Mouse (Mus musculus): Measurements from ENCODE around the gene Cacfd1. TPM values are rescaled to one million over a fixed set of nuclear protein-coding genes. Genes with fewer than 3 reads are reported as not detected.

Cacfd1 gene
- polyA plus RNA-seq, 1 experiment from 2014 or later, result 123 TPM

DNA sequence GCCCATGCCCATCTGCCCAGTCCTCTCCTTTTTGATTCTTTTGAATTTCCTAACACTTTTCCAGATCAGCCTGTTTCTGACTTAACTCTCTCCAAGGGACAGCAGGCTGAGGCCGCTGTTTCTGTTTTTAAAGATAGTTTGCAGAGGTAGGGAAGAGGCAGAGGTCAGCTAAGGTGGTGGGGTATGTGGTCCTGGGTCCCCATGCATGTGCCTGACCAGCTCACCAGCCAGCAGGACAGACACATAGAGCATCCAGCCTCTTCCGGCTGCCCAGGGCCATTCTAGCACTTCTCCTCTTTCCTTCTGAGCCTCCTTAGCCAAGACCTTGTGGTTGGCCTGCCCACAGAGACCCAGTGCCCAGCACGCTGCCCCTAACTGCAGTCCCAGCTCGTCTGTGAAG lies 48.5 kb downstream of the Cacfd1 start:
- no peaks in the 10 kb centered on the region for H3K27me3 ChIP-seq (replicated peaks)
- H3K4me1 ChIP-seq, result no peaks in the 10 kb centered on the region
- H3K9me3 ChIP-seq, result no peaks in the 10 kb centered on the region
- WGBS, result 64% methylated on average over 4 of the region's 4 CpGs
- no peak overlapping the region for H3K27ac ChIP-seq
- no peak overlapping the region for H3K4me3 ChIP-seq
- H3K36me3 ChIP-seq (replicated peaks), result no peaks in the 10 kb centered on the region
- no peak overlapping the region for H3K4me2 ChIP-seq
- no peak for ATAC-seq (replicated peaks)
- H3K9ac ChIP-seq, result no peak overlapping the region

GRCm38 (mm10) chr2:27058751-27059150 lies 49.0 kb downstream of the Cacfd1 start:
- no peak overlapping the region for H3K4me2 ChIP-seq
- no peaks in the 10 kb centered on the region for H3K9me3 ChIP-seq
- ATAC-seq (replicated peaks), result no peak
- no peaks in the 10 kb centered on the region for H3K4me1 ChIP-seq
- H3K27me3 ChIP-seq (replicated peaks), result no peaks in the 10 kb centered on the region
- H3K4me3 ChIP-seq, result no peak overlapping the region
- 60% methylated on average over 12 of the region's 12 CpGs for WGBS
- H3K36me3 ChIP-seq (replicated peaks), result no peaks in the 10 kb centered on the region
- no peak overlapping the region for H3K9ac ChIP-seq
- H3K27ac ChIP-seq, result no peak overlapping the region

DNA sequence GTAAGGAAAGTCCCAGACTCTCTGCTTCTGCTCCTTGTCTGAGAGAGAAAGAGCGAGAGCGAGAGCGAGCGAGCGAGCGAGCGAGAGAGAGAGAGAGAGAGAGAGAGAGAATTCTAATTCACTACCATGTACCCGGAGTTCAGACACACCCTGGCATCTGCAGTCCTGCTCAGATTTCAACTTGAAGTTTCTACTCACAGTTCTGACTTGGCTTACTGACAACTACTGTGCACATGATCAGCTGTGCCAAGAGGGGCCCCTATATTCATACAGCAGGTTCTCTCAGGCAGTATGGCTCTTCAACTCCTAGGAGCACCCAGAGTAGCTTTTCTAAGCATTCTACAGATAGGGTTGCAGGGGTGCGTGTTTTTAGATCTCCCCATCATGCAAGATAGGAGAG lies 49.5 kb downstream of the Cacfd1 start:
- Histone ChIP-seq H3K36me3 (replicated peaks) (no peaks in the 10 kb centered on the region), H3K27me3 (replicated peaks) (no peaks in the 10 kb centered on the region), H3K9me3 (no peaks in the 10 kb centered on the region), H3K4me2 (no peak overlapping the region), H3K4me3 (no peak overlapping the region), H3K9ac (no peak overlapping the region), H3K27ac (no peak overlapping the region), H3K4me1 (no peaks in the 10 kb centered on the region)
- WGBS, result 87% methylated on average over 9 of the region's 9 CpGs
- ATAC-seq (replicated peaks), result no peak

GRCm38 (mm10) chr2:27067124-27067523 lies 57.4 kb downstream of the Cacfd1 start:
- no peak overlapping the region for H3K9ac ChIP-seq
- H3K27ac ChIP-seq, result no peak overlapping the region
- no peak for ATAC-seq (replicated peaks)
- no peaks in the 10 kb centered on the region for H3K27me3 ChIP-seq (replicated peaks)
- 72% methylated on average over 2 of the region's 2 CpGs for WGBS
- peaks cover 2% of the 10 kb centered on the region; the same call in 1 of the 2 replicates for H3K4me1 ChIP-seq
- H3K4me2 ChIP-seq, result no peak overlapping the region
- H3K9me3 ChIP-seq, result no peaks in the 10 kb centered on the region
- no peak overlapping the region for H3K4me3 ChIP-seq
- no peaks in the 10 kb centered on the region for H3K36me3 ChIP-seq (replicated peaks)

GRCm38 (mm10) chr2:27067996-27068395 lies 58.3 kb downstream of the Cacfd1 start:
- H3K27ac ChIP-seq, result no peak overlapping the region
- 43% methylated on average over 2 of the region's 2 CpGs for WGBS
- H3K4me1 ChIP-seq, result peaks cover 2% of the 10 kb centered on the region; the same call in 1 of the 2 replicates
- no peak overlapping the region for H3K4me2 ChIP-seq
- H3K27me3 ChIP-seq (replicated peaks), result no peaks in the 10 kb centered on the region
- no peaks in the 10 kb centered on the region for H3K36me3 ChIP-seq (replicated peaks)
- no peak overlapping the region for H3K4me3 ChIP-seq
- H3K9ac ChIP-seq, result no peak overlapping the region
- ATAC-seq (replicated peaks), result no peak
- H3K9me3 ChIP-seq, result no peaks in the 10 kb centered on the region

DNA sequence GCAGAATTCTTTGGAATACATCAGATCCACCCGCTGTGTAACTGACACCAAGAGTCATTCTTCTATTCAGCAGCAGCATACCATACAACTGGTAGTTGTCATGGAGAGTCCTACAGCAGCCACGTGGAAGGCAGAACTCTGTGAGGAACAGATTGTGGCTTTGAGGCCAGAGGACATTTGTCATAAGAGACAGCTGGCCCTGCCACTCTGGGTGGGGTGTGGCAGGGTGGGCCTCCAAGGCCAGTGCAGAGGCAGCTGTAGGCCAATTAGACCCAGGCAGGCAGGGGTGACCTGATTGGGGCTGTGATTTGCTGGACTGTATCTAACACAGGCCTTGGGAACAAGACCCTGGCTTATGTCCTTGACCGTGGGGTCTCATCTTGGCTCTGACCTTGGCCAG lies 59.9 kb downstream of the Cacfd1 start:
- no peak overlapping the region for H3K27ac ChIP-seq

GRCm38 (mm10) chr2:27070247-27070813 lies 60.6 kb downstream of the Cacfd1 start:
- Histone ChIP-seq H3K9me3 (no peaks in the 10 kb centered on the region), H3K9ac (no peak overlapping the region), H3K4me1 (peaks cover 2% of the 10 kb centered on the region; the same call in 1 of the 2 replicates), H3K4me2 (no peak overlapping the region), H3K36me3 (replicated peaks) (no peaks in the 10 kb centered on the region), H3K27me3 (replicated peaks) (no peaks in the 10 kb centered on the region), H3K4me3 (no peak overlapping the region), H3K27ac (no peak overlapping the region)
- no peak for ATAC-seq (replicated peaks)
- 81% methylated on average over 2 of the region's 2 CpGs for WGBS

More for the DNA sequence above, 59.9 kb downstream of the Cacfd1 start:
- no peak for ATAC-seq (replicated peaks)
- Histone ChIP-seq H3K36me3 (replicated peaks) (no peaks in the 10 kb centered on the region), H3K27me3 (replicated peaks) (no peaks in the 10 kb centered on the region), H3K4me2 (no peak overlapping the region), H3K9ac (no peak overlapping the region), H3K4me1 (peaks cover 2% of the 10 kb centered on the region; the same call in 1 of the 2 replicates), H3K9me3 (no peaks in the 10 kb centered on the region), H3K4me3 (no peak overlapping the region)
- 53% methylated on average over 3 of the region's 3 CpGs for WGBS

Other genes with a start within 250 kb of the Cacfd1 start
- gene Abo, start 144.9 kb upstream of the Cacfd1 start, polyA plus RNA-seq (2015; fragmentation: Nextera tagmentation; extraction: Ambion mirVana), result not detected in 2 replicates
- gene Surf6, start 107.0 kb upstream of the Cacfd1 start, polyA plus RNA-seq (2015; fragmentation: Nextera tagmentation; extraction: Ambion mirVana), result 34.9 and 35.1 TPM in 2 replicates
- gene Med22, start 99.2 kb upstream of the Cacfd1 start, polyA plus RNA-seq (2015; fragmentation: Nextera tagmentation; extraction: Ambion mirVana), result 144 and 152 TPM in 2 replicates
- 421 and 428 TPM in 2 replicates for gene Rpl7a, start 99.2 kb upstream of the Cacfd1 start, polyA plus RNA-seq (2015; fragmentation: Nextera tagmentation; extraction: Ambion mirVana)
- 58.4 and 63.5 TPM in 2 replicates for gene Surf2, start 93.6 kb upstream of the Cacfd1 start, polyA plus RNA-seq (2015; fragmentation: Nextera tagmentation; extraction: Ambion mirVana)
- 83.4 and 85.4 TPM in 2 replicates for gene Surf1, start 93.4 kb upstream of the Cacfd1 start, polyA plus RNA-seq (2015; fragmentation: Nextera tagmentation; extraction: Ambion mirVana)
- gene Surf4, start 76.0 kb upstream of the Cacfd1 start, polyA plus RNA-seq (2015; fragmentation: Nextera tagmentation; extraction: Ambion mirVana), result 107 and 110 TPM in 2 replicates
- 0.13 and 0.54 TPM in 2 replicates for gene Stkld1, start 75.9 kb upstream of the Cacfd1 start, polyA plus RNA-seq (2015; fragmentation: Nextera tagmentation; extraction: Ambion mirVana)
- gene Rexo4, start 45.5 kb upstream of the Cacfd1 start, polyA plus RNA-seq (2015; fragmentation: Nextera tagmentation; extraction: Ambion mirVana), result 36.8 and 38.8 TPM in 2 replicates
- not detected in 2 replicates for gene Adamts13, start 36.5 kb upstream of the Cacfd1 start, polyA plus RNA-seq (2015; fragmentation: Nextera tagmentation; extraction: Ambion mirVana)
- 9.0 and 9.3 TPM in 2 replicates for gene Slc2a6, start 18.1 kb downstream of the Cacfd1 start, polyA plus RNA-seq (2015; fragmentation: Nextera tagmentation; extraction: Ambion mirVana)
- 0.14 TPM in 2 replicates for gene Mymk, start 62.3 kb downstream of the Cacfd1 start, polyA plus RNA-seq (2015; fragmentation: Nextera tagmentation; extraction: Ambion mirVana)
- gene Adamtsl2, start 69.5 kb downstream of the Cacfd1 start, polyA plus RNA-seq (2015; fragmentation: Nextera tagmentation; extraction: Ambion mirVana), result 9.7 and 10.1 TPM in 2 replicates
- 4.7 and 5.4 TPM in 2 replicates for gene Fam163b, start 132.6 kb downstream of the Cacfd1 start, polyA plus RNA-seq (2015; fragmentation: Nextera tagmentation; extraction: Ambion mirVana)
- 0.65 and 3.6 TPM in 2 replicates for gene Dbh, start 155.3 kb downstream of the Cacfd1 start, polyA plus RNA-seq (2015; fragmentation: Nextera tagmentation; extraction: Ambion mirVana)
- 4.6 and 6.5 TPM in 2 replicates for gene Sardh, start 238.4 kb downstream of the Cacfd1 start, polyA plus RNA-seq (2015; fragmentation: Nextera tagmentation; extraction: Ambion mirVana)

Measured in midbrain, embryonic 15.5 days (tissue).